Mouse (Mus musculus): ENCODE measurements around the gene Rmi1. TPM values are rescaled to one million over a fixed set of nuclear protein-coding genes. Genes with fewer than 3 reads are reported as not detected.

The Rmi1 gene
- polyA plus RNA-seq, 1 experiment: 16.8 TPM

DNA sequence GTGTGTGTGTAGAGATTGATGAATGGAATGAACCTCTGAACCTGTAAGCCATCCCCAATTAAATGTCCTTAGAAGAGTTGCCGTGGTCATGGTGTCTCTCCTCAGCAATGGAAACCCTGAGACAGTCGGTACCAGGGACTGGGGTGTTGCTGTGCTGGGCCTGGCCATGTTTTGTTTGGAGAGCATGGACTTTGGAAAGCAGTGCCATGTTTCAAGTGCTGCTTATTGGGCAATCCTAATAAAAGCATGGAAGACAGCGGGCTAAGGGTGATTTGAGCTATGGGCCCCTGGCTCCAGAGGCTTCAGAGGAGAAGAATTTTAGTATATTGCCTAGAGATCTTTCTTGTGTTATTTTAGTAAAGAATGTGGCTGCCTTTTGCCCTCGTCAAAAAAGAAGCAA lies 9.0 kb downstream of the Rmi1 start:
- WGBS: 98% methylated on average over 4 of the region's 4 CpGs

DNA sequence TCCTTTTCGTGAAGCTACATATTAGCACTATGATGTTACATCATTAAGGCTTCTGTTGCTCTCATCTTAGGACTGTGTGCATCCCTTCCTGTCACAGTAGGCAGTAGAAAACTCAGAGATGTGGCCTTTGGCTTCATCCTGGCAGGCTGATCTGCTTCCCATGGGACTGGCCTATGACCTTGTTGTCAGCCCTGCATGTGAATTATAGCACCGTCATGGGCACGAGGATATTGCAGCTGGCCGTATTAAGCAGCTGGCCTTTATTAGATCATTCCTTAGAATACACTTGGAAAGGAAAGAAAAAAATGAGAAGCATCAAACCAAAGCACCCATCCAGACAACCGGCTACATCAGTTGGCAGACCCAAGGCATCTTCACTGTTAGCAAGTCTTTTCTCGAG lies 13.3 kb downstream of the Rmi1 start:
- Histone ChIP-seq H3K27me3 (ENCODE audit: control insufficient read depth, insufficient read depth, low read length) (no peaks in the 10 kb centered on the region), H3K4me3 (replicated peaks; ENCODE audit: insufficient read depth, low read depth, low read length) (no peak overlapping the region), H3K4me1 (ENCODE audit: control insufficient read depth, insufficient read depth, low read length) (peaks cover 5% of the 10 kb centered on the region; the same call in 1 of the 2 replicates), H3K27ac (ENCODE audit: insufficient read depth, low read length) (no peak overlapping the region)
- TF ChIP-seq POLR2A (IDR thresholded peaks at IDR 0.05; ENCODE audit: borderline replicate concordance, insufficient read depth, low read length): no peak
- TF ChIP-seq CTCF (IDR thresholded peaks at IDR 0.05; ENCODE audit: borderline replicate concordance, insufficient read depth, low read depth, low read length): no peak
- 48% methylated on average over 6 of the region's 6 CpGs for WGBS
- no peak for DNase-seq

More for the DNA sequence above, 9.0 kb downstream of the Rmi1 start:
- TF ChIP-seq POLR2A (IDR thresholded peaks at IDR 0.05; ENCODE audit: borderline replicate concordance, insufficient read depth, low read length): no peak
- no peak for TF ChIP-seq CTCF (IDR thresholded peaks at IDR 0.05; ENCODE audit: borderline replicate concordance, insufficient read depth, low read depth, low read length)
- Histone ChIP-seq H3K27me3 (ENCODE audit: control insufficient read depth, insufficient read depth, low read length) (no peaks in the 10 kb centered on the region), H3K27ac (ENCODE audit: insufficient read depth, low read length) (no peak overlapping the region), H3K4me3 (replicated peaks; ENCODE audit: insufficient read depth, low read depth, low read length) (no peak overlapping the region), H3K4me1 (ENCODE audit: control insufficient read depth, insufficient read depth, low read length) (peaks cover 5% of the 10 kb centered on the region; the same call in 1 of the 2 replicates)
- no peak for DNase-seq

DNA sequence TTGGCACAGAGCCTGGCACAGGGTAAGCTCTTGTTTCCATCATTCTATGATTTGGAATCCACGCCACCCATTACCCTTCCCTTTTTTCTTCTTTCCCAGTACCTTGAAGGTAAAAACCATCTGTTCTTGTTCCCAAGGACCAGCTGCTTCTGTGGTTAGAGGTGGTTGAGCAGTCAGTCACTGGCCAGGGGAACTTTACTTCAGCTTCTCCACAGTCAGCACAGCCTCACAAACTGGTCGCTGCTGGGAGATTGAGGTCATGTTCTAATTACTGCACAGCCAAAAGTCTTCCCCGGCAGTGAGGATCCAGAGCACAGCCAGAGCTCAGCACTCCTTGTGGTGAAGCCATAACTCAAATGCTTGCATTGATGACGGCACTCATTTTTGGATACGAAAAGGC lies 13.8 kb downstream of the Rmi1 start:
- peaks cover 5% of the 10 kb centered on the region; the same call in 1 of the 2 replicates for H3K4me1 ChIP-seq (ENCODE audit: control insufficient read depth, insufficient read depth, low read length)
- 37% methylated on average over 5 of the region's 5 CpGs for WGBS
- no peak overlapping the region for H3K27ac ChIP-seq (ENCODE audit: insufficient read depth, low read length)

DNA sequence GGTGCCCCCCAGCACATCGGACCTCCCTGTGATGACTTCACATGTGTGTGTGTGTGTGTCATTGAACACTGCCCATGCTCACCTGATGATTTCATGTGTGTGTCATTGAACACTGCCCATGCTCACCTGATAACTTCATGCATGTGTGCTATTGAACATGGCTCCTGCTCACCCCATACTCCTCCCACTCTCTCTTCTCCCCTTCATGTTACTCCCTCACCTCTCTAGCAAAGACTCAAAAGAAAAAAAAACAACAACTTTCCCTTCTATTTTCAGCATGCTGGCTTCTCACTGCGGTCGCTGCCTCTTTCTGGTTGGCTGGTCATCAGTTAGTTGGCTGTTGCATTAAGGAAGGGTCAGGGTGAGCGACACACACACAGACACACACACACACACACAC lies 16.6 kb downstream of the Rmi1 start:
- no peak for TF ChIP-seq CTCF (IDR thresholded peaks at IDR 0.05; ENCODE audit: borderline replicate concordance, insufficient read depth, low read depth, low read length)
- no peak for TF ChIP-seq POLR2A (IDR thresholded peaks at IDR 0.05; ENCODE audit: borderline replicate concordance, insufficient read depth, low read length)
- DNase-seq: no peak
- WGBS: 45% methylated on average over 4 of the region's 4 CpGs

More for the DNA sequence above, 13.8 kb downstream of the Rmi1 start:
- peak in 1 of 2 experiments; percentile 10 for DNase-seq
- no peak for TF ChIP-seq CTCF (IDR thresholded peaks at IDR 0.05; ENCODE audit: borderline replicate concordance, insufficient read depth, low read depth, low read length)
- no peak for TF ChIP-seq POLR2A (IDR thresholded peaks at IDR 0.05; ENCODE audit: borderline replicate concordance, insufficient read depth, low read length)
- H3K4me3 ChIP-seq (replicated peaks; ENCODE audit: insufficient read depth, low read depth, low read length): no peak overlapping the region
- H3K27me3 ChIP-seq (ENCODE audit: control insufficient read depth, insufficient read depth, low read length): no peaks in the 10 kb centered on the region

DNA sequence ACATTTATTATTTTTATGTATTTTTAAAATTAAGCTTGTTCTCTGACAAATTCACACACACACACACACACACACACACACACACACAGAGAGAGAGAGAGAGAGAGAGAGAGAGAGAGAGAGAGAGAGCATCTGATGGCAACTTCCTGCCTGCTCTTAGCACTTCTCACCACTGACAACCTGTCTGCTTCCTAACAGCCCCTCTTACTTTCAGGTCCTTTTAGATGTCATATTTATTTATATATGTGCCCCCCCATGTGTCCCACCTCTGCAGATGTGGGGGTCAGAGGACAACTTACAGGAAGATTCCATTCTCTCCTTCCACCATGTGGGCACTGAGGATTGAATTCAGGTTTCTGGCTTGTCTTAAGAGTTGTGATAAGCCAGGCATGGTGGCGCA lies 17.2 kb downstream of the Rmi1 start:
- TF ChIP-seq CTCF (IDR thresholded peaks at IDR 0.05; ENCODE audit: borderline replicate concordance, insufficient read depth, low read depth, low read length) (no peak), POLR2A (IDR thresholded peaks at IDR 0.05; ENCODE audit: borderline replicate concordance, insufficient read depth, low read length) (no peak)
- Histone ChIP-seq H3K27me3 (ENCODE audit: control insufficient read depth, insufficient read depth, low read length) (no peaks in the 10 kb centered on the region), H3K4me1 (ENCODE audit: control insufficient read depth, insufficient read depth, low read length) (peaks cover 5% of the 10 kb centered on the region; the same call in 1 of the 2 replicates), H3K4me3 (replicated peaks; ENCODE audit: insufficient read depth, low read depth, low read length) (no peak overlapping the region), H3K27ac (ENCODE audit: insufficient read depth, low read length) (no peak overlapping the region)
- WGBS: 97% methylated on average over 1 of the region's 1 CpGs
- no peak for DNase-seq

More for the DNA sequence above, 16.6 kb downstream of the Rmi1 start:
- no peaks in the 10 kb centered on the region for H3K27me3 ChIP-seq (ENCODE audit: control insufficient read depth, insufficient read depth, low read length)
- H3K27ac ChIP-seq (ENCODE audit: insufficient read depth, low read length): no peak overlapping the region
- H3K4me3 ChIP-seq (replicated peaks; ENCODE audit: insufficient read depth, low read depth, low read length): no peak overlapping the region
- peaks cover 5% of the 10 kb centered on the region; the same call in 1 of the 2 replicates for H3K4me1 ChIP-seq (ENCODE audit: control insufficient read depth, insufficient read depth, low read length)

DNA sequence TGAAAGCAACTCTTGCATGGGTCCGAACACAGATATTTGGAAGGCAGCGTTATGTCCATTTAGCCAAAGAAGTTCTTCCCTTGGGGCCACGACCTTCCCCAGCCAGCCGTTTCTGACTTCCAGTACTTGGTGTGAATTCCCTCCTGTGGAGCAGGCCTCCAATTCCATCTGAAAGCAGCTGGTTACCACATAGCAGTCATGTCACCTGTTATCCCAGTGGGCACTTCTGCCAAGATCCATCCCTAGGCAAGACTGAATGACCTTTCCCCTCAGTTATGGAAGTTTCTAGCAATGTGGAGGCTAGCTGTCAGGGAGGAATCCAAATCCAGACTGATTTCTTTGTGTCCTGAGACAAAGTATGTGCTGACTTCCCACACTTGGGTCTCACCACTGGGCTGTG lies 19.0 kb downstream of the Rmi1 start:
- DNase-seq: no peak
- H3K27me3 ChIP-seq (ENCODE audit: control insufficient read depth, insufficient read depth, low read length): no peaks in the 10 kb centered on the region
- no peak overlapping the region for H3K4me3 ChIP-seq (replicated peaks; ENCODE audit: insufficient read depth, low read depth, low read length)
- no peak overlapping the region for H3K27ac ChIP-seq (ENCODE audit: insufficient read depth, low read length)
- TF ChIP-seq CTCF (IDR thresholded peaks at IDR 0.05; ENCODE audit: borderline replicate concordance, insufficient read depth, low read depth, low read length) (no peak), POLR2A (IDR thresholded peaks at IDR 0.05; ENCODE audit: borderline replicate concordance, insufficient read depth, low read length) (no peak)
- H3K4me1 ChIP-seq (ENCODE audit: control insufficient read depth, insufficient read depth, low read length): no peaks in the 10 kb centered on the region
- 60% methylated on average over 4 of the region's 4 CpGs for WGBS

DNA sequence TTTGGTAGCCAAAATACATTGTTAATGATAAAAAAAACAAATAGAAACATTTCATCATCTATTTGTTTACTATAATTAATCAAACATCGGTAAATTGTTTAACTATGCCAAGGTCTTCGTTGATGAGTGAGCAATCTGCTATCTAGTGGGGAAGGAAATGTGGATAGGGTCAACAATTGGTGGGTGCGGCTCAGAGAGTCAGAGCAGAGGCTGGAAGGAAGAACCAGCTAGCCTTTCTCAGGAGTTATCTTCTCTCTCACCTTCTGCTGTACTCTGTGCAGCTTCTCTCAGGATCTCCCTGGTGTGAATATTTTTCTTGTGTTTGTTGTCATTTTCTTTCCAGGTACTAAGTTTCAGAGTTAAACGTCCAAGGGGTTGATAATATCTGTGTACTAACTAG lies 20.2 kb downstream of the Rmi1 start:
- no peaks in the 10 kb centered on the region for H3K27me3 ChIP-seq (ENCODE audit: control insufficient read depth, insufficient read depth, low read length)
- WGBS: 95% methylated on average over 4 of the region's 4 CpGs
- DNase-seq: no peak
- no peak overlapping the region for H3K4me3 ChIP-seq (replicated peaks; ENCODE audit: insufficient read depth, low read depth, low read length)
- no peak overlapping the region for H3K27ac ChIP-seq (ENCODE audit: insufficient read depth, low read length)
- TF ChIP-seq CTCF (IDR thresholded peaks at IDR 0.05; ENCODE audit: borderline replicate concordance, insufficient read depth, low read depth, low read length) (no peak), POLR2A (IDR thresholded peaks at IDR 0.05; ENCODE audit: borderline replicate concordance, insufficient read depth, low read length) (no peak)
- no peaks in the 10 kb centered on the region for H3K4me1 ChIP-seq (ENCODE audit: control insufficient read depth, insufficient read depth, low read length)

DNA sequence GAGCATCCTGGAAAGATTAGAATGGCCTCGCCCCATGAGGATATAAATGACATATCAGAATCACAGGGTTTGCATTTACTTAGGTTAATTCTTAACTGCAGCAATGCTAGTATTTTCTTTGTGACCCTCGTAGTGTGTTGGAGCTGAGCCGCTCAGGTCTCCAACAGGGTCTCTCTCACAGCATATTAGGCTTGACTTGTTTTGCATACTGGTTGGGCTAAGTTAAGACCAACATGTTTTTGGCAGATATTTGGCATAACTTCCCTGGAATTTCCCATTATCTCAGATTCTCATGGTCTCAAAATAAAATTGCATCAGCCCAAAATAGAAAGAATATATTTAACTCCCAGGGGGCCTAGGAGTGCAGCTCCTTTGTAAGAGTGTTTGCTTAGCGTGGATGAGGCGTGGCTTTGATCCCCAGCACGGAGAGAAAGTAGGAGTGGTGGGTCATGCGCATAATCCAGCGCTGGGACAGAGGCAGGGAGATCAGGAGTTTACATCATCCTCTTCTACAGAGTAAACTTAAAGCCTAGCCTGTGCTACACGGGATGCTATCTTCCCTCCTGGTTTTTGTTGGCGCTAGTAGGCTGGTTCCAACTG lies 21.1 kb downstream of the Rmi1 start:
- no peaks in the 10 kb centered on the region for H3K27me3 ChIP-seq (ENCODE audit: control insufficient read depth, insufficient read depth, low read length)
- no peaks in the 10 kb centered on the region for H3K4me1 ChIP-seq (ENCODE audit: control insufficient read depth, insufficient read depth, low read length)
- no peak overlapping the region for H3K27ac ChIP-seq (ENCODE audit: insufficient read depth, low read length)
- TF ChIP-seq POLR2A (IDR thresholded peaks at IDR 0.05; ENCODE audit: borderline replicate concordance, insufficient read depth, low read length) (no peak), CTCF (IDR thresholded peaks at IDR 0.05; ENCODE audit: borderline replicate concordance, insufficient read depth, low read depth, low read length) (no peak)
- DNase-seq: no peak
- H3K4me3 ChIP-seq (replicated peaks; ENCODE audit: insufficient read depth, low read depth, low read length): no peak overlapping the region
- 74% methylated on average over 10 of the region's 10 CpGs for WGBS

All from cerebellum, adult 2 months (tissue).